Mouse (Mus musculus) ovary, adult 10 weeks (tissue): ENCODE results near the gene Ift22. TPM values are rescaled to one million over a fixed set of nuclear protein-coding genes. Genes with fewer than 3 reads are reported as not detected.

Source experiments
- polyA plus RNA-seq: library from polyadenylated mRNA; stranded (reverse); fragments of 350-450 nt; fragmentation: Illumina TruSeq; extraction: RNeasy Lipid Tissue Mini Kit (QIAGEN cat#74804); gene quantifications from one replicate; pipeline ENCODE4 v1.2.3, GENCODE M21; 2014

The Ift22 gene
- 3.8 TPM for polyA plus RNA-seq

GRCm38 (mm10) chr5:136907991-136908857 lies at the start of gene Ift22:
TSS of gene Ift22 (plus strand) at chr5:136908150.

GRCm38 (mm10) chr5:136882788-136883439 lies 25.0 kb upstream of the Ift22 start, which contains the start of gene Col26a1:
TSS of gene Col26a1 (minus strand) at chr5:136883209.

DNA sequence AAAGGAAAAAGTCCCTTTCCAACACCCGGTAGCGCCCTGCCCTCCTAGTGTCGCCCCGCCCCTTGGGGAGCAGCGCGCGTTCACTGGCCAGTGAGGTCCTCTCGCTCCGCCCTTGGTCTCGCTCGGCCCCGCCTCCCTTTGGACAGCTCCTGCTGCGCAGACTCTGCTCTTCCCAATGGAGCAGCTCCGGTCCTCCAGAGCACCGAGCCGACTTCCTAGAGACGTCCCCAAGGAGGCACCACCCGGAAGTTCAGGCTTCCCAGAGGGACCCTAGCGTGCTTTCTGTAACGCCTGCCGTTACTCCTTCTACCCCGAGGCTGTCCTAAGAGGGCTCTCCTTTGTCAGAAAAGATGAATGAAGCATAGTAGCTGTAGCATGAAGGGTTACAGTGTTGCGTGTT lies 45.1 kb downstream of the Ift22 start, which contains the start of gene Fis1:
Fis1 (plus strand) TSS at position 261 of the 400 bp plus-strand sequence.

Other genes starting within 250 kb of the Ift22 start
- not detected for gene Myl10, start 215.0 kb upstream of the Ift22 start, polyA plus RNA-seq
- gene Col26a1, start 24.9 kb upstream of the Ift22 start, polyA plus RNA-seq: 1.1 TPM
- gene Fis1, start 45.1 kb downstream of the Ift22 start, polyA plus RNA-seq: 6.2 TPM
- gene Cldn15, start 58.5 kb downstream of the Ift22 start, polyA plus RNA-seq: 2.9 TPM
- 2.3 TPM for gene Plod3, start 78.9 kb downstream of the Ift22 start, polyA plus RNA-seq
- 0.80 TPM for gene Znhit1, start 79.9 kb downstream of the Ift22 start, polyA plus RNA-seq
- not detected for gene Vgf, start 118.2 kb downstream of the Ift22 start, polyA plus RNA-seq
- 10.1 TPM for gene Ap1s1, start 138.0 kb downstream of the Ift22 start, polyA plus RNA-seq
- gene Serpine1, start 164.1 kb downstream of the Ift22 start, polyA plus RNA-seq: 1.1 TPM
- gene Trim56, start 208.1 kb downstream of the Ift22 start, polyA plus RNA-seq: 33.9 TPM
- gene Muc3, start 241.2 kb downstream of the Ift22 start, polyA plus RNA-seq: 0.34 TPM